Mouse (Mus musculus) left cerebral cortex, adult 6 months (tissue): ENCODE measurements around the gene Mest. TPM values are rescaled to one million over a fixed set of nuclear protein-coding genes. Genes with fewer than 3 reads are reported as not detected.

Source experiments
- long read RNA-seq, 2 experiments: library from polyadenylated mRNA; unstranded; transcript quantifications; one replicate each; pipeline ENCODE4 v2.0.0; 2019 to 2020
- polyA plus RNA-seq: library from polyadenylated mRNA; unstranded; fragments of <200 nt; fragmentation: Nextera tagmentation; gene quantifications from 2 replicates; pipeline ENCODE4 v1.2.3, GENCODE M21; 2021

Mest gene
- 46.8 and 66.7 TPM in 2 replicates for polyA plus RNA-seq
- long read RNA-seq, experiment 1, transcript Mest-211 (12 exons, 2,561 nt), result major isoform, 149 of 170 reads
- long read RNA-seq, experiment 1, partial matches to known transcripts, result 8 of 170 reads
- long read RNA-seq, experiment 1, other reads (novel, unspliced or antisense), result 11 of 170 reads
- long read RNA-seq, experiment 2, transcript Mest-211 (12 exons, 2,561 nt), result major isoform, 36 of 51 reads
- long read RNA-seq, experiment 2, partial matches to known transcripts, result 9 of 51 reads
- long read RNA-seq, experiment 2, other reads (novel, unspliced or antisense), result 6 of 51 reads

DNA sequence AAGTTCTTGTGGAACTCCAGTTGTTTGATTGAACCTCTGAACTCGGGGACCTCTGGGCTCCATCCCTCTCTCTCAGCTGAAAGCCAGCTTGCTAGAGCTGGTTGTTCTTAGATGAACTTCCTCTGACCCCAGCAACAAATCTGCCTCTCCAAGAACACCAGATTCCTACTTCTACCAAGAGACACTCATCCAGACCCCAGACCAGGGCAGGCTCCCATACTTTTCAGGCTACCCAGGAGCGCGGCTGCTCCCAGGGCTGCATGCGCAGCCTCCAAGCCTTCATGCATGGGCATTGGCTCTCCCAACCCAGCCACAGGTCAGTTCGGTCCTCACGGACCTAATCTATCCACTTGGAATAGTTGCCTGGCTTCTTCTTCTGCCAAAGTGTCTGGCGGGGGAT lies at the start of gene Mest:
Gene Mest (plus strand): TSS at position 217 of the 400 bp plus-strand sequence.

DNA sequence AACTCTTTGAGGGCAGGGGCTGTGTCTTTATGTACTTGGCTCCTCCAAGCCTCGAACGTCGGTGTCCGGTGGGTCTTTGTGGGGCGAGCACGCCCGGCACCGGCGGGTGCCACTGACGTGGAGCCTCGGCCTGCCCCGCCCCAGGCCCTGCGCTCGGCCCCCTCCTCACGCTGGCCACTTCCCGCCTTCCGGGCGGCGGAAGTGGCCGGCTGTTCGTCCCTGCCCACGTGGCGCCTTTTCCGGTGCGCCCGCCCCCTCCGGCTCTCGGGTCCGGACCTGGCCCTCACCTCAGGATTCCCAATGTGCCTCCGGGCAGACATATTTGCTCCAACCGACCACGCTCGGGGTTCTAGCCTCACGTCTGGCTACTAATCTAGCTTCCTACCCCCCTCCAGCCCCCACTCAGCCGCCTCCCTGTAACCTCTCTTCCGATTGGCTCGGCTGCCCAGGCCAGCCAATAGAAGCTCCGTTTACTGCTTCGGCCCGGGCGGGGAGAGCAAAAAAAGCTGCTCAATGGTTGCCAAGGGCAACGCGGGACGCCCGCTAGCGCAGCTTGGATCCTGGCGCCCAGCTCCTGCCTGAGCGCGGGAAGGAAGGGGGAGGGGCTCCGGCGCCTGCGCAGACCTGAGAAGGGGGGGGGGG lies 29.9 kb upstream of the Mest start, which contains the start of gene Cep41:
Gene Cep41 (minus strand): TSS at position 400 of the 642 bp plus-strand sequence.

Other genes with a start within 250 kb of the Mest start
- gene Tmem209, start 213.8 kb upstream of the Mest start, polyA plus RNA-seq, result 28.7 and 41.4 TPM in 2 replicates
- 0.16 and 0.25 TPM in 2 replicates for gene Ssmem1, start 213.7 kb upstream of the Mest start, polyA plus RNA-seq
- 3.5 and 4.9 TPM in 2 replicates for gene Cpa2, start 182.0 kb upstream of the Mest start, polyA plus RNA-seq
- 0.18 and 0.32 TPM in 2 replicates for gene Cpa4, start 155.2 kb upstream of the Mest start, polyA plus RNA-seq
- gene Cpa5, start 112.5 kb upstream of the Mest start, polyA plus RNA-seq, result 0.11 TPM in 1 of 2 replicates, not detected in the other
- not detected in 2 replicates for gene Cpa1, start 84.3 kb upstream of the Mest start, polyA plus RNA-seq
- gene Cep41, start 29.8 kb upstream of the Mest start, polyA plus RNA-seq, result 3.0 and 8.3 TPM in 2 replicates
- gene Copg2, start 173.2 kb downstream of the Mest start, polyA plus RNA-seq, result 50.0 and 79.0 TPM in 2 replicates
- 0.10 TPM in 1 of 2 replicates, not detected in the other for gene Tsga13, start 192.0 kb downstream of the Mest start, polyA plus RNA-seq
- gene Klf14, start 235.5 kb downstream of the Mest start, polyA plus RNA-seq, result 0.47 and 0.78 TPM in 2 replicates